Mouse (Mus musculus): ENCODE measurements around the gene Vsig10.

- TF ChIP-seq POLR2A (IDR thresholded peaks at IDR 0.05; ENCODE audit: insufficient read depth, low read depth, low read length) (no peak), CTCF (IDR thresholded peaks at IDR 0.05; ENCODE audit: insufficient read depth, low read depth, low read length) (no peak)
Observed at GRCm38 (mm10) chr5:117295011-117295410, 23.9 kb upstream of the Vsig10 start.

All from olfactory bulb, adult 2 months (tissue).